Mouse (Mus musculus) heart, adult 2 months (tissue): ENCODE results near the gene Tbc1d5. TPM values are rescaled to one million over a fixed set of nuclear protein-coding genes. Genes with fewer than 3 reads are reported as not detected.

Source experiments
- DNase-seq, 2 experiments: peaks; one replicate each; pipeline ENCODE4 v3.0.0; 2021
- H3K27ac ChIP-seq: fragments of 200-600 bp; 2 replicates; pipeline ENCODE4 v1.8.1; 2022
- H3K27me3 ChIP-seq: fragments of 200-500 bp; 2 replicates; pipeline ENCODE4 v1.6.1; 2012; ENCODE audit warnings: mild to moderate bottlenecking, low read length, inconsistent platforms, mixed read lengths; ENCODE audit not compliant: control insufficient read depth, insufficient read depth
- H3K36me3 ChIP-seq: fragments of 200-500 bp; 2 replicates; pipeline ENCODE4 v1.6.1; 2012; ENCODE audit warnings: low read length, inconsistent platforms; ENCODE audit not compliant: control insufficient read depth, insufficient read depth
- H3K4me1 ChIP-seq: fragments of 200-500 bp; 2 replicates; pipeline ENCODE4 v1.6.1; 2011; ENCODE audit warnings: low read length; ENCODE audit not compliant: control insufficient read depth, insufficient read depth
- H3K4me3 ChIP-seq: fragments of 200-600 bp; 2 replicates; pipeline ENCODE4 v1.8.1; 2022
- H3K79me2 ChIP-seq: fragments of 200-500 bp; replicated peaks from 2 replicates; pipeline ENCODE4 v1.6.1; 2012; ENCODE audit warnings: mild to moderate bottlenecking, inconsistent platforms, low read length, moderate library complexity, mixed read lengths; ENCODE audit not compliant: control insufficient read depth, insufficient read depth
- H3K9ac ChIP-seq: fragments of 200-500 bp; 2 replicates; pipeline ENCODE4 v1.6.1; 2012; ENCODE audit warnings: low read depth, mild to moderate bottlenecking, control low read depth, inconsistent platforms, low read length, mixed read lengths
- CTCF ChIP-seq: fragments of 200-600 bp; IDR thresholded peaks from 2 replicates; pipeline ENCODE4 v1.8.1; 2022; ENCODE audit warnings: antibody characterized with exemption, mild to moderate bottlenecking, moderate library complexity
- EP300 ChIP-seq: fragments of 200-500 bp; IDR thresholded peaks from 2 replicates; pipeline ENCODE4 v1.6.1; 2011; ENCODE audit warnings: low read depth, low read length, control low read depth; ENCODE audit not compliant: insufficient read depth
- POLR2A ChIP-seq: fragments of 200-500 bp; IDR thresholded peaks from 2 replicates; pipeline ENCODE4 v1.6.1; 2011; ENCODE audit warnings: mild to moderate bottlenecking, low read depth, low read length, control low read depth; ENCODE audit not compliant: insufficient read depth
- WGBS: fragments of 180-500 bp; shearing (Covaris S2); methylation state at CpG from one replicate; pipeline ENCODE4 v1.1.7; 2018; 5-methylcytosine and 5-hydroxymethylcytosine counted together
- intact Hi-C: fragments of 180-260 bp; cut with DNase I; formaldehyde crosslinking; loops from one replicate; pipeline ENCODE4 v1.15.1; 2025
- polyA plus RNA-seq: library from polyadenylated mRNA; depleted of rRNA; stranded (reverse); fragments of >200 nt; gene quantifications from 2 replicates; pipeline ENCODE4 v1.2.3, GENCODE M21; 2012
- total RNA-seq, 2 experiments: library from RNA; stranded (reverse); gene quantifications; 2 replicates each; pipeline ENCODE4 v1.2.3; 2021

The Tbc1d5 gene
- total and polyA plus RNA-seq, 3 experiments = 8.5 to 19.4 (median 15.8) TPM

DNA sequence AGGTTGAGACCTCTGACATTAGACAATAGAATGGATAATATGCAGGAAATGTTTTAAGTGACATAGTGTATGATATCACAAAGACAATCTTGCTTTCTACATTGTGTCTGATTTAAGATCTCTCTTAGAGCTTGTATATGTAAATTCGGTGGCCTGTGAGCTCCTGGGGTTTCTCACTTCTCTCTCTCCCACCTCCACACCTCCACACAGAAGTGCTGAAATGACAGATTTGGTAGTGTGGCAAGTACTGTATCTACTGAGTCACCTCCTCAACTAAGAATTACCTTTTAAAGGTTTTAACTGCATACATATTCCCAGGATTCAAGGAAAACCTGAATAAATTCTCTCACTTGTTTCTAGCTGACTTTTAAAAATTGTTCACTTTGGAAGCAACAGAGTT is 180.9 kb downstream of the Tbc1d5 start:
- Histone ChIP-seq H3K36me3 (no peaks in the 10 kb centered on the region), H3K27ac (no peak overlapping the region), H3K4me3 (no peak overlapping the region), H3K4me1 (no peaks in the 10 kb centered on the region), H3K79me2 (no peaks in the 10 kb centered on the region), H3K9ac (no peak overlapping the region), H3K27me3 (no peaks in the 10 kb centered on the region)
- WGBS = 30% methylated on average over 1 of the region's 1 CpGs
- TF ChIP-seq EP300 (no peak), POLR2A (no peak), CTCF (no peak)
- DNase-seq = no peak
- intact Hi-C loops = no loop called here

DNA sequence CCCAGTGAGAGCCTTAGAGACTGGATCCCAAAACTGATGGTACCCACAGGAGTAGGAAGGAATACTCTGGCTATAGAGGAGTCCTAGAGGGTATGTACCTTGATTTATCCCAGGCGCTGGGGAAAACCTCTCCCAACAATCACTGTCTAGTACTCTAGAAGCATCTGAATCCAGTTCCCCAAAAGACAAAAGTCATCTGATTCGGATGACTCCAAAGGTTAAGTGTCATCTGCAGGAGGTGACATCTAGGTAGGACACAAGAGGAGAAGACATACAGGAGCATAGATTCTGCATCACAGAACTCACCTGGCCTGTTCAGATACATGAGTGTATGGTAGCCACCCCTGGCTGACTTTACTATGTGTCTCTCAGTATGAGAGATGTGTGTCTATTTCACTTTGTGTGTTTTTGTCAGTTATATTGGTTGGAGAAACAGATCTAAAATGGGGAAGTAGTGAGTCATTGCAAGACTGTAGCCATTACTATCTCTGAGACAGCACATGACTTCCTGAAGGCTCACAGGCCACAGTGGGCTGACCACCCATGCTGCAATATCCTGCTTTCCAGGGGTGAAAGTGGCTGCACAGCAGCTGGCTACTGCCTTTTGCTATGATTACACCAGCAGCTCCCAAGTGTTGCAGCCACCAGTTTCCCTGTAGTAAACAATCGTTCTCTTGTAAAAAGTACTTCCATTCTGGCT is 185.7 kb downstream of the Tbc1d5 start:
- intact Hi-C loops = no loop called here
- Histone ChIP-seq H3K79me2 (no peaks in the 10 kb centered on the region), H3K4me1 (no peaks in the 10 kb centered on the region), H3K9ac (no peak overlapping the region), H3K27me3 (no peaks in the 10 kb centered on the region), H3K4me3 (no peak overlapping the region), H3K36me3 (no peaks in the 10 kb centered on the region), H3K27ac (no peak overlapping the region)
- 74% methylated on average over 3 of the region's 3 CpGs for WGBS
- no peak for TF ChIP-seq EP300
- no peak for TF ChIP-seq POLR2A
- no peak for TF ChIP-seq CTCF
- peak; percentile 24 to 69 for DNase-seq

DNA sequence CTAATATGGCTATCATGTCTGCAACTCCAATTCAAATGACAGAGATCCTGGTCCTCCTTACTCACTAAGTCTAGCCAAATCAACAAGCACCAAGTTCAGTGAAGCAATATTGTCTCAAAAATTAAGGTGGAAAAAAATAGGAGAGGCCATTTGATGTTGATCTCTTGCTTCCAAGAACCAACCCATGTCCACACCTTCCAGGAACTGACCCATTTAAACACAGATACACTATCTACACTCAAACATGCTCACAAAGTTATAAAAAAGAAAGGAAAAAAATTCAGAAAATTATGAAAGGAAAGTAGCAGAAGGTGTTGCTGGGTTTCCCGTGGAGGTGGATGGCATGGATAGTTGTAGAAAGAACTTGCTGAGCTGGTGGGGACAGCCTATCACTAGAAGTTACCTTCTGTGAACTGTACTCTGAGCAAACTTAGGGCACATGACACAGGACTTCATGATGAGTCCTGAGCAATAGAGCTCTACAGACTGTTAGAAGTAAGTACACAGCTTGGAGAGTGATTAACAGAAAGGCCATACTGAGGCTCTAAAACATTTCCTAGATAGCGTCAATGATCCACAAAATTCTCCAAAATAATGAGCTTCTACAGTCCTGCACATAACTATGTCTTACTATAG is 188.3 kb downstream of the Tbc1d5 start:
- 92% methylated on average over 2 of the region's 2 CpGs for WGBS
- H3K79me2 ChIP-seq = no peaks in the 10 kb centered on the region
- H3K4me1 ChIP-seq = no peaks in the 10 kb centered on the region
- H3K27me3 ChIP-seq = no peaks in the 10 kb centered on the region
- H3K9ac ChIP-seq = no peak overlapping the region
- no peak overlapping the region for H3K4me3 ChIP-seq
- TF ChIP-seq POLR2A (no peak), EP300 (no peak), CTCF (no peak)
- H3K27ac ChIP-seq = no peak overlapping the region
- no peak for DNase-seq
- intact Hi-C loops = no loop called here
- no peaks in the 10 kb centered on the region for H3K36me3 ChIP-seq

- H3K79me2 ChIP-seq = no peaks in the 10 kb centered on the region
- TF ChIP-seq EP300 = no peak
- peak; percentile 62 for TF ChIP-seq CTCF
Observed at GRCm38 (mm10) chr17:50987935-50988334, 191.2 kb downstream of the Tbc1d5 start.

DNA sequence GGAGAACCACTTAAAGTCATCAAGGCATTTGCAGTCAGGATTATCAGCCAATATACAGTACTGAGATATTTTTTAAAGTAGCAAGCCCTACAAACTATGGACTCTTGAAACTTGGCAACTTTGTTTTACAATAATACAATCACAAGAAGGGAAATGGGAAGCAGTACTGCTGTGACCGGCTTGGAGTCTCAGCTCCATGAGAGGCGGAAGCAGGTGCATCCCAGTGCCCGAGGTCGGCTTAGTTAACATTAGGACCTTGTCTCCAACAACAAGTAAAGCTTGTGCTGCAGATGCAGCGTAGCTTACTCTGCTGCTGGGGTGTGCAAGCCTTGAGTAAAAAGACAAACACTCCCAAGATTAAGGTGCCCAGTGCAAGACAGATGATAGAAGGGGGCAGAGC is 197.2 kb downstream of the Tbc1d5 start:
- DNase-seq = no peak
- Histone ChIP-seq H3K4me3 (no peak overlapping the region), H3K36me3 (no peaks in the 10 kb centered on the region), H3K4me1 (no peaks in the 10 kb centered on the region), H3K27me3 (no peaks in the 10 kb centered on the region), H3K9ac (no peak overlapping the region), H3K27ac (no peak overlapping the region), H3K79me2 (no peaks in the 10 kb centered on the region)
- 70% methylated on average over 5 of the region's 5 CpGs for WGBS
- intact Hi-C loops = loop anchor here (10.0 kb wide), 1 partner anchor 193 kb away; the partner anchor contains the start of gene Tbc1d5
- TF ChIP-seq CTCF = no peak
- no peak for TF ChIP-seq POLR2A
- TF ChIP-seq EP300 = no peak

More at GRCm38 (mm10) chr17:50987935-50988334, 191.2 kb downstream of the Tbc1d5 start:
- Histone ChIP-seq H3K4me1 (no peaks in the 10 kb centered on the region), H3K27me3 (no peaks in the 10 kb centered on the region), H3K4me3 (no peak overlapping the region), H3K27ac (no peak overlapping the region), H3K9ac (no peak overlapping the region), H3K36me3 (no peaks in the 10 kb centered on the region)
- WGBS = 48% methylated on average over 3 of the region's 3 CpGs
- intact Hi-C loops = loop anchor here (5.0 to 10.0 kb wide), 2 partner anchors 187 to 299 kb away; partner anchors contain the start of gene Tbc1d5
- no peak for DNase-seq

- Histone ChIP-seq H3K4me1 (no peaks in the 10 kb centered on the region), H3K79me2 (no peaks in the 10 kb centered on the region), H3K27ac (no peak overlapping the region), H3K9ac (no peak overlapping the region), H3K36me3 (no peaks in the 10 kb centered on the region), H3K4me3 (no peak overlapping the region), H3K27me3 (no peaks in the 10 kb centered on the region)
- DNase-seq = no peak
- intact Hi-C loops = no loop called here
- TF ChIP-seq POLR2A = no peak
- TF ChIP-seq EP300 = no peak
- TF ChIP-seq CTCF = peak; percentile 48
- 17% methylated on average over 1 of the region's 1 CpGs for WGBS
Observed at GRCm38 (mm10) chr17:50972142-50972541, 207.0 kb downstream of the Tbc1d5 start.
